Mouse (Mus musculus) forebrain, postnatal 0 days (tissue): ENCODE results near the gene Asic2. TPM values are rescaled to one million over a fixed set of nuclear protein-coding genes. Genes with fewer than 3 reads are reported as not detected.

Source experiments
- ATAC-seq: fragments of 200-750 bp; cut with Nextera tagmentation; 2 replicates; pipeline ENCODE4 v1.8.0; 2017; ENCODE audit warnings: mild to moderate bottlenecking, moderate library complexity
- DNase-seq: peaks from one replicate; pipeline ENCODE4 v3.0.0-alpha.2; 2015
- H3K27ac ChIP-seq: fragments of 300-500 bp; sonication (generic); 2 replicates; pipeline ENCODE4 v1.5.1; 2014; ENCODE audit warnings: low read depth, mild to moderate bottlenecking, antibody characterized with exemption, low read length, moderate library complexity, mixed read lengths
- H3K27me3 ChIP-seq: fragments of 300-500 bp; sonication (generic); 2 replicates; pipeline ENCODE4 v1.6.1; 2014; ENCODE audit warnings: mild to moderate bottlenecking, low read length, mixed read lengths; ENCODE audit not compliant: insufficient read depth
- H3K36me3 ChIP-seq: fragments of 300-500 bp; sonication (generic); 2 replicates; pipeline ENCODE4 v1.6.1; 2014; ENCODE audit warnings: mild to moderate bottlenecking, moderate library complexity; ENCODE audit not compliant: insufficient read depth
- H3K4me1 ChIP-seq: fragments of 300-500 bp; sonication (generic); 2 replicates; pipeline ENCODE4 v1.6.1; 2014; ENCODE audit warnings: antibody characterized with exemption; ENCODE audit not compliant: insufficient read depth
- H3K4me2 ChIP-seq: fragments of 300-500 bp; sonication (generic); 2 replicates; pipeline ENCODE4 v1.6.1; 2014; ENCODE audit warnings: low read depth, mild to moderate bottlenecking, moderate library complexity
- H3K4me3 ChIP-seq: fragments of 300-500 bp; sonication (generic); 2 replicates; pipeline ENCODE4 v1.5.1; 2014; ENCODE audit warnings: low read depth, low read length, mixed read lengths
- H3K9ac ChIP-seq: fragments of 300-500 bp; sonication (generic); 2 replicates; pipeline ENCODE4 v1.6.1; 2014; ENCODE audit warnings: mild to moderate bottlenecking
- H3K9me3 ChIP-seq: fragments of 300-500 bp; sonication (generic); 2 replicates; pipeline ENCODE4 v1.6.1; 2016; ENCODE audit warnings: low read length
- CTCF ChIP-seq: sonication (generic); IDR thresholded peaks from 2 replicates; pipeline ENCODE4 v1.5.1; 2016; ENCODE audit warnings: antibody characterized with exemption, control low read depth, low read depth
- WGBS: fragments of 180-500 bp; shearing (Covaris S2); extraction: QIAGEN DNeasy Blood & Tissue Kit; methylation state at CpG from one replicate; pipeline ENCODE4 v1.1.7; 2014; 5-methylcytosine and 5-hydroxymethylcytosine counted together
- polyA plus RNA-seq: library from polyadenylated mRNA; unstranded; fragments of >200 nt; fragmentation: Nextera tagmentation; extraction: Ambion mirVana; gene quantifications from 2 replicates; pipeline ENCODE4 v1.2.1, GENCODE M21; 2015
- total RNA-seq: library from RNA; depleted of rRNA; stranded (reverse); fragments of >200 nt; gene quantifications from 2 replicates; pipeline ENCODE4 v1.2.3, GENCODE M21; 2014

Gene Asic2
- total and polyA plus RNA-seq, 2 experiments from 2014 or later = 15.5 to 37.2 TPM

GRCm38 (mm10) chr11:81983146-81983545 is 14.9 kb upstream of the Asic2 start:
- no peaks in the 10 kb centered on the region for H3K27me3 ChIP-seq
- H3K4me1 ChIP-seq = no peaks in the 10 kb centered on the region
- ATAC-seq = no peak
- no peak overlapping the region for H3K4me2 ChIP-seq
- DNase-seq = peak; percentile 70
- H3K4me3 ChIP-seq = no peak overlapping the region
- H3K9ac ChIP-seq = no peak overlapping the region
- H3K36me3 ChIP-seq = no peaks in the 10 kb centered on the region
- no peak overlapping the region for H3K27ac ChIP-seq
- peak; percentile 74 for TF ChIP-seq CTCF
- WGBS = 33% methylated on average over 5 of the region's 5 CpGs
- no peaks in the 10 kb centered on the region for H3K9me3 ChIP-seq

- DNase-seq (no peak), ATAC-seq (no peak)
- Histone ChIP-seq H3K27me3 (no peaks in the 10 kb centered on the region), H3K9me3 (no peaks in the 10 kb centered on the region), H3K4me2 (no peak overlapping the region), H3K36me3 (no peaks in the 10 kb centered on the region), H3K4me1 (no peaks in the 10 kb centered on the region), H3K4me3 (no peak overlapping the region), H3K9ac (no peak overlapping the region), H3K27ac (no peak overlapping the region)
- no peak for TF ChIP-seq CTCF
- WGBS = 19% methylated on average over 11 of the region's 11 CpGs
Measured at GRCm38 (mm10) chr11:81982191-81982590, 13.9 kb upstream of the Asic2 start.

GRCm38 (mm10) chr11:81974577-81974976 is 6.3 kb upstream of the Asic2 start:
- 20% methylated on average over 5 of the region's 5 CpGs for WGBS
- no peak overlapping the region for H3K27ac ChIP-seq
- DNase-seq (peak; percentile 68), ATAC-seq (peak; percentile 87)
- H3K36me3 ChIP-seq = no peaks in the 10 kb centered on the region
- TF ChIP-seq CTCF = peak; percentile 84
- H3K4me1 ChIP-seq = peaks cover 2% of the 10 kb centered on the region; the same call in 1 of the 2 replicates
- 0 out of 2 replicates have a peak, but pooled peaks cover 5% of the 10 kb centered on the region for H3K27me3 ChIP-seq
- no peaks in the 10 kb centered on the region for H3K9me3 ChIP-seq
- H3K4me2 ChIP-seq = no peak overlapping the region
- H3K4me3 ChIP-seq = no peak overlapping the region
- no peak overlapping the region for H3K9ac ChIP-seq

- H3K9ac ChIP-seq = no peak overlapping the region
- DNase-seq (no peak), ATAC-seq (no peak)
- H3K9me3 ChIP-seq = no peaks in the 10 kb centered on the region
- H3K36me3 ChIP-seq = no peaks in the 10 kb centered on the region
- TF ChIP-seq CTCF = no peak
- no peak overlapping the region for H3K4me2 ChIP-seq
- WGBS = 62% methylated on average over 5 of the region's 5 CpGs
- 0 out of 2 replicates have a peak, but pooled peaks cover 5% of the 10 kb centered on the region for H3K27me3 ChIP-seq
- no peak overlapping the region for H3K27ac ChIP-seq
- H3K4me1 ChIP-seq = peaks cover 3% of the 10 kb centered on the region; the same call in 1 of the 2 replicates
- no peak overlapping the region for H3K4me3 ChIP-seq
Measured at GRCm38 (mm10) chr11:81973699-81974098, 5.4 kb upstream of the Asic2 start.

- Histone ChIP-seq H3K4me2 (no peak overlapping the region), H3K4me1 (peaks cover 4% of the 10 kb centered on the region; the same call in 1 of the 2 replicates), H3K36me3 (no peaks in the 10 kb centered on the region), H3K9me3 (no peaks in the 10 kb centered on the region), H3K27ac (no peak overlapping the region), H3K4me3 (no peak overlapping the region), H3K27me3 (0 out of 2 replicates have a peak, but pooled peaks cover 5% of the 10 kb centered on the region), H3K9ac (no peak overlapping the region)
- 38% methylated on average over 3 of the region's 3 CpGs for WGBS
- no peak for DNase-seq
- peak; percentile 58 for TF ChIP-seq CTCF
- ATAC-seq = no peak
Measured at GRCm38 (mm10) chr11:81972044-81972443, 3.8 kb upstream of the Asic2 start.

GRCm38 (mm10) chr11:81966626-81967289 is 1.5 kb downstream of the Asic2 start:
- ATAC-seq = peak; percentile 69
- H3K27me3 ChIP-seq = 0 out of 2 replicates have a peak, but pooled peaks cover 5% of the 10 kb centered on the region
- peak overlapping the region; percentile 76 for H3K27ac ChIP-seq
- H3K9ac ChIP-seq = peak overlapping the region; percentile 46
- 5% methylated on average over 15 of the region's 15 CpGs for WGBS
- H3K4me3 ChIP-seq = peak overlapping the region; percentile 33
- peaks cover 20% of the 10 kb centered on the region for H3K4me1 ChIP-seq
- no peaks in the 10 kb centered on the region for H3K36me3 ChIP-seq
- DNase-seq = peak; percentile 72
- no peaks in the 10 kb centered on the region for H3K9me3 ChIP-seq
- TF ChIP-seq CTCF = no peak
- H3K4me2 ChIP-seq = peak overlapping the region; percentile 91
